Mouse (Mus musculus): ENCODE measurements around the gene Znrd1as.

GRCm38 (mm10) chr17:36947051-36947819, 11.2 kb upstream of the Znrd1as start:
- TF ChIP-seq CTCF (IDR thresholded peaks at IDR 0.05; ENCODE audit: borderline replicate concordance, insufficient read depth, low read depth, low read length) (no peak), POLR2A (IDR thresholded peaks at IDR 0.05; ENCODE audit: borderline replicate concordance, insufficient read depth, low read length) (no peak; the same call in 1 of the 2 replicates)

Data from cerebellum, adult 2 months (tissue).